Mouse (Mus musculus) liver, postnatal 0 days (tissue): ENCODE data around the gene Lrig1.

Experiments used
- CTCF ChIP-seq: sonication (generic); IDR thresholded peaks from 2 replicates; pipeline ENCODE4 v1.5.1; 2016; ENCODE audit warnings: antibody characterized with exemption, low read depth
- EP300 ChIP-seq: IDR thresholded peaks from 2 replicates; pipeline ENCODE4 v1.6.1; 2016; ENCODE audit warnings: antibody characterized with exemption, low read depth, mild to moderate bottlenecking

GRCm38 (mm10) chr6:94733878-94734277 lies 33.9 kb upstream of the Lrig1 start:
- TF ChIP-seq CTCF (no peak), EP300 (no peak)
